Mouse (Mus musculus) brain, embryonic 14.5 days (tissue): ENCODE data around the gene Exoc3l4. TPM values are rescaled to one million over a fixed set of nuclear protein-coding genes. Genes with fewer than 3 reads are reported as not detected.

Experiments used
- DNase-seq: peaks from one replicate; pipeline ENCODE4 v3.0.0-alpha.2; 2011; ENCODE audit warnings: low read depth
- CTCF ChIP-seq: fragments of 200-500 bp; IDR thresholded peaks from 2 replicates; pipeline ENCODE4 v1.5.1; 2012; ENCODE audit warnings: inconsistent platforms, mild to moderate bottlenecking, moderate library complexity, borderline replicate concordance; ENCODE audit not compliant: insufficient read depth, insufficient read length; ENCODE audit errors: extremely low read depth
- POLR2A ChIP-seq: fragments of 200-500 bp; IDR thresholded peaks from 2 replicates; pipeline ENCODE4 v1.6.1; 2012; ENCODE audit warnings: mild to moderate bottlenecking, inconsistent platforms, borderline replicate concordance; ENCODE audit not compliant: poor library complexity, insufficient read depth, insufficient read length, severe bottlenecking; ENCODE audit errors: extremely low read depth
- polyA plus RNA-seq: library from polyadenylated mRNA; depleted of rRNA; stranded (reverse); fragments of >200 nt; gene quantifications from 2 replicates; pipeline ENCODE4 v1.2.3, GENCODE M21; 2012

Gene Exoc3l4
- polyA plus RNA-seq, 1 experiment: 3.5 TPM

- DNase-seq: no peak
- TF ChIP-seq POLR2A (no peak), CTCF (no peak)
Observed at GRCm38 (mm10) chr12:111446745-111447144, 29.9 kb downstream of the Exoc3l4 start.

DNA sequence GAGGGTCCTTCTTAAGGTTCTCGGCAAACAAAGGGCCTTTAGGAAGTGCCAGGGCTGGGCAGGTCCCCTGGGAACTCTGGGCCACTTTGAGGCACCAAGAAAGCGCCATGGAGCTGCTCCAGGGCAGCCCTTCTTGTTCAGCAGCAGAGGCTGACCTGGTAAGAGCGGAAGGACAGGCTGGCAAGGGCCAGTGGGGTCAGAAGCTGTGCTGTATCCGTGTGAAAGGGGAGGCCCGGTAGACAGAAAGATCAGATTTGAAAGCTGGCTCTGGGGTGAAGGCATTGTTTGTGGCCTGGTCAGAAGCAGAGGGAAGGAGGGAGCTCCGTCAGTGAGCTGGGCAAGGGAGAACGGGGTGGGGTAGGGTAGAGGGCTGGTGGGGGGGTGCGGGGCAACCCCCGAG, 30.5 kb downstream of the Exoc3l4 start:
- no peak for TF ChIP-seq POLR2A
- no peak for TF ChIP-seq CTCF
- no peak for DNase-seq

- TF ChIP-seq POLR2A: no peak
Observed at GRCm38 (mm10) chr12:111447898-111448760, 31.3 kb downstream of the Exoc3l4 start.

GRCm38 (mm10) chr12:111448931-111449705, 32.3 kb downstream of the Exoc3l4 start:
- no peak for DNase-seq
- TF ChIP-seq POLR2A (no peak), CTCF (no peak)

More at GRCm38 (mm10) chr12:111447898-111448760, 31.3 kb downstream of the Exoc3l4 start:
- no peak for DNase-seq

- no peak for DNase-seq
- TF ChIP-seq POLR2A (no peak), CTCF (no peak)
Observed at GRCm38 (mm10) chr12:111450359-111450758, 33.5 kb downstream of the Exoc3l4 start.

- TF ChIP-seq CTCF (no peak), POLR2A (no peak)
- DNase-seq: no peak
Observed at GRCm38 (mm10) chr12:111451561-111451960, 34.7 kb downstream of the Exoc3l4 start.

- no peak for DNase-seq
- no peak; the same call in 1 of the 2 replicates for TF ChIP-seq CTCF
- TF ChIP-seq POLR2A: no peak
Observed at GRCm38 (mm10) chr12:111454021-111454420, 37.2 kb downstream of the Exoc3l4 start.

- DNase-seq: no peak
- no peak for TF ChIP-seq POLR2A
- no peak for TF ChIP-seq CTCF
Observed at GRCm38 (mm10) chr12:111454543-111455280, 37.9 kb downstream of the Exoc3l4 start.

- DNase-seq: no peak
- no peak for TF ChIP-seq POLR2A
Observed at GRCm38 (mm10) chr12:111455311-111455846, 38.6 kb downstream of the Exoc3l4 start.

DNA sequence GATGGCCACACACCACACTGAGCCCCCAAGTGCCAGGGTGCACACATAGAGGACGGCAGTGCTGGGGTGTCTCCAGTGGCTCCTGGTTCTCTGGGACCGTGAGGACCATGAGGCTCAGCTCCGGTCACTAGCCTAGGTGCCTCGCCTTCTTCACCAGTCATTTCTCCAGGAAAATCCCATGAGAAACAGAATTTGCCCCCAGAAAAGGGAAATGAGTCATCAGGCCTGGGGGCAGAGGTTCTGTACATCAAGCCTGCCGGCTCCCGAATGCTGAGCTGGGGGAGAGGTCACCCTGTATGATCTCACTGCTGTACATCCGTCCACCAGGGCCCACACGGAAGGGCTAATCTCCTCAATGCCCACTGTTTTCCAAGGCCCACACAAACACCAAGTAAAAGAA, 39.0 kb downstream of the Exoc3l4 start:
- no peak for TF ChIP-seq CTCF
- no peak for TF ChIP-seq POLR2A
- DNase-seq: no peak

- no peak for DNase-seq
- no peak for TF ChIP-seq POLR2A
- TF ChIP-seq CTCF: no peak
Observed at GRCm38 (mm10) chr12:111457742-111458141, 40.9 kb downstream of the Exoc3l4 start.
